Mouse (Mus musculus) right cerebral cortex, postnatal 4 days (tissue): ENCODE measurements at regions not wholly inside any gene's neighbourhood (a gene's known extent, or its start where the extent isn't known, plus 50 kb on each side); places are given as distances from the start of the nearest gene placed in this dataset.

ENCODE experiments used
- DNase-seq: peaks from one replicate; pipeline ENCODE4 v3.0.0-alpha.2; 2022

DNA sequence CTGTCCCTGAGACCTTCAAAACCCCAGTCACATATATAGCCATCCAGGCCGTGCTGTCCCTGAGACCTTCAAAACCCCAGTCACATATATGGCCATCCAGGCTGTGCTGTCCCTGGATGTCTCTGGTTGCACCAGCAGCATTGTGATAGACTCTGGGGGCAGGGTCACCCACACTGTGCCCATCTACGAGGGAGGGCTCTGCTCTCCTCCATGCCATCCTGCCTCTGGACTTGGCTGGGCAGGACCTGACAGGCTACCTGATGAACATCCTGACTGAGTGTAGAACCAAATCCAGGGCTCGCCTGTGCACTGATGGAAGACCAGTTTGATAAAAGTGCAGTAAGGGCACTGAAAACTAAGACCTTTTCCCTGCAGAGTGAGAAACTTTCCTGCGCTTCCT lies 63.1 kb upstream of the S1pr3 start:
- DNase-seq = no peak

DNA sequence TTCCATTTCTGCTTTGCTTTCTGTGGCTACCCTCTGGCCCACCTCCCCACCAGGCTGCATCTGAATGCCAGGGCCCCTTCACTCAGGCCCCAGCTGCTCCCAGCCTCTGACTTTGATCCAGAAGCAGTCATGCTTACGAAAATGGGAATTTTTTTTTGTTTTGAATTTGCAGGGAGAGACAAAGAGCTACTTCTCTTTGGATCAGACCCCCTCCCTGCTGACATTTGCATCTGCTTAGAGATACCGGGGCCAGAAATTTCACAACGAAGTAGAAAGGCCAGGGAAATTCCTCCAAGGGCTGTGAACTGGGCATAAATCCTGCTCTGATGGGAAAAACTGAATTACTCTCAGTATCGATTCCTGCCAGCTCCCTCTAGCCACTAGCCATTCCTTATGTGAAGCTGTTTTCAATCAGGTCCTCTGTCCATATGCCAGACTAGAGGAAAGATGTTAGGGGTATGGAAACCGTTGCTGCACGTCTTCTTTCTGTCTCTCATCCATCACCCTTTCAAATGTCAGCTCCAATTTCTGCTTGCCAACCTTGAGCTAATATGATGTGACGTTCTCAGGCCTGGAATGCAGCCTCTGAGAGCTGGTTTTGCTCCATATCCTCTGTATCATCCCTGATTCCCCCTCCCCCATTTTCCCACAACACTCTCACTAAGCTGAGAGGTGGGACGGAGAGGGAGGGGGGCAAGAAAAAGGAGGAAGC lies 62.4 kb upstream of the S1pr3 start:
- DNase-seq = no peak

DNA sequence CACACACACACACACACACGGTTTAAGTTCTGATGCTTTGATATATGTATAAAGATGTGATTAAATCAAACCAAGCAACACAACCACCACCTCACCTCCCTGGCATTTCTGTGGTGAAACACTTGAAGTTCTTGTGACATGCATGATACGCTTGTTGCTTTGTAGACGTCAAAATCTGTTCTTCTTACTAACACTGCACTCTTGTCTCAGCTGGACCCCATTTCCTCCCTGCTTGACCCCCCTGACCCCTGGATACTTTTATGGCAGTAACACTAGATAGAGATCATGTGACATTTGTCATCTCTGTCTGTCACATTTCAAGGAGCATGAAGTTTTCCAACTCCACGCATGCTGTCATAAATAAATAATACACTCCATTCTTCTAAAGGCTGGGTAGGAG lies 59.7 kb upstream of the S1pr3 start:
- DNase-seq = no peak

DNA sequence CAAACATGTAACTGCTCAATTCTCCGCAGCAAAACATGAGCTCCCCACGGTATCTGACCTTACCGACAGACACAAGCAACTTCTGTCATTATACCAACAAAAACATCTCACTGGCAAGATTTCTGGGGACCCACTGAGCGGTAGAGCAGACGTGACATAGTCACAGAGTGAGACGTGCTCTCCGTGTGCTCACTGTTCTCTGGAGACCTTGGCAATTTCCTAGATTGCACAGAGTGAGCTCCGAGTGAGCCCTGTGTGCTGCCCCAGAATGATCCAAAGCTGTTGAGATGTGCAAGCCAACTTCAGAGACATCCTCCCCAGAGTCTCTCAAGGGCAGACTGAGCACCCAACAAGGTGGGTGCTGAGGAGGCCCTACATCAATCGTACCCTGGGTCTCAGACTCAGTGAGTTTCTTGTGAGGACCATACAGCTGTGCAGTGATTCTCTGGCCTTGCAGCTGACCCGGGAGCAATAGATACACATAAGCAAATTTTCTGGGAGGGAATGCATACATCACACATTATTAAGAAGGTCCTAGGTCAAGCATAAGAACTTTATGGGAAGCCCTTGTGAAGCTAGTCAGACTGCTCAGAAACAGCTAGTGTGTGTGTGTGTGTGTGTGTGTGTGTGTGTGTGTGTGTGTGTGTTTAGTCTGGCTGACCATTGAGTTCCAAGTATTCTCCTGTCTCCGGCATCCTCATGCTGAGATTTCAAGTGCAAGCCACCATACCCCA lies 58.5 kb upstream of the S1pr3 start:
- no peak for DNase-seq

DNA sequence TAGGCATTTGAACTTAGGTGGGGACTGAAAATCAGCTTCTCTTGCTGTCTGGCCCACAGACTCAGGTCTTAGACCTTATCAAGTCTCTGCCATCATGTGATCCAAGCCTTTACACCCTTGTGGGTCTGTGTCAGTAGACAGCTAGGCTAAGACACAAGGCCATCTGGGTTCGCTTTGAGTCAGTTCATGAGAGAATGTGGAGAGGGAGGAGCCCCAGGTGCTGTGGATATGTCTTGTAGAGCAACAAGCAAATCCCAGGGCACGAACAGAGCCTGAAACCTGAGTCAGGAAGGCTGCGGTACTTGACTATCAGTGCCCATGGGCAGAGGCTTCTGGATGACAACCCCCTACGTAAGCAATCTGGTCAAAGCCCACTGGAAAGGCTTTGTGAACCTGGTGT lies 55.6 kb upstream of the S1pr3 start:
- DNase-seq = no peak

DNA sequence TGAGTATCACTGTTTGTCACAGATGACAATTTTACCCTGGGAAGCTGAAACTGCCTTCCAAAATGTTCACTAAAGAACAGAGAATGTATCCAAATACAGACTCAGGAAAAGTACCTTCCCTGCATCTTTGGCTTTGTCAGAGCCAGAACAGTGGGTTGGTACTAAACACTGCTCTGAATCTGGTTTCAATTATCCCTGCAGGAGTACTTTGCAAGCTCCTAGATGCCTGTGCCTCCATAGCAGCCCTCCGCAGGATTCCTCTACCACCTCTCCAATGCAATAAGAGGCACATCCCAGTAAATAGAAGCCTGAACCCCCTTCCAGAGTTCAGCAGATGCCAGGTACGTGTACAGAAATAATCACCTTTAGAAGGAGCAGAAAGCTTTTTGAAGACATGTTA lies 52.9 kb upstream of the S1pr3 start:
- DNase-seq = no peak
